Mouse (Mus musculus): ENCODE measurements at regions not wholly inside any gene's neighbourhood (a gene's known extent, or its start where the extent isn't known, plus 50 kb on each side); places are given as distances from the start of the nearest gene placed in this dataset.

GRCm38 (mm10) chr3:68758609-68759008 lies 68.2 kb downstream of the Il12a start:
- no peak for DNase-seq

GRCm38 (mm10) chr3:68759375-68759774 lies 68.9 kb downstream of the Il12a start:
- DNase-seq = peak; percentile 29

- no peak for DNase-seq
These were observed 70.4 kb downstream of the Il12a start for GRCm38 (mm10) chr3:68760806-68761205.

GRCm38 (mm10) chr3:68761242-68761625 lies 70.8 kb downstream of the Il12a start:
- no peak for DNase-seq

- no peak for DNase-seq
These were observed 71.3 kb downstream of the Il12a start for GRCm38 (mm10) chr3:68761626-68762331.

GRCm38 (mm10) chr3:68762988-68763387 lies 72.5 kb downstream of the Il12a start:
- DNase-seq = no peak

GRCm38 (mm10) chr3:68764336-68764735 lies 73.9 kb downstream of the Il12a start:
- DNase-seq = no peak

GRCm38 (mm10) chr3:68764917-68765598 lies 74.6 kb downstream of the Il12a start:
- DNase-seq = peak; percentile 63

GRCm38 (mm10) chr3:68771579-68771978 lies 81.1 kb downstream of the Il12a start:
- no peak for DNase-seq

- DNase-seq = no peak
These were observed 87.4 kb downstream of the Il12a start for GRCm38 (mm10) chr3:68777801-68778200.

- DNase-seq = no peak
These were observed 88.1 kb downstream of the Il12a start for GRCm38 (mm10) chr3:68778354-68779040.

GRCm38 (mm10) chr3:68780843-68781242 lies 88.5 kb upstream of the 1110032F04Rik start:
- DNase-seq = no peak

- DNase-seq = no peak
These were observed 87.9 kb upstream of the 1110032F04Rik start for GRCm38 (mm10) chr3:68781466-68781865.

GRCm38 (mm10) chr3:68782363-68782762 lies 87.0 kb upstream of the 1110032F04Rik start:
- no peak for DNase-seq

GRCm38 (mm10) chr3:68783666-68784416 lies 85.5 kb upstream of the 1110032F04Rik start:
- DNase-seq = no peak

GRCm38 (mm10) chr3:68786771-68787170 lies 82.6 kb upstream of the 1110032F04Rik start:
- DNase-seq = no peak

- DNase-seq = no peak
These were observed 81.8 kb upstream of the 1110032F04Rik start for GRCm38 (mm10) chr3:68787385-68788175.

- DNase-seq = no peak
These were observed 79.9 kb upstream of the 1110032F04Rik start for GRCm38 (mm10) chr3:68789491-68789890.

GRCm38 (mm10) chr3:68790466-68790865 lies 78.9 kb upstream of the 1110032F04Rik start:
- DNase-seq = no peak

- no peak for DNase-seq
These were observed 76.5 kb upstream of the 1110032F04Rik start for GRCm38 (mm10) chr3:68792883-68793282.

GRCm38 (mm10) chr3:68793923-68794322 lies 75.5 kb upstream of the 1110032F04Rik start:
- no peak for DNase-seq

GRCm38 (mm10) chr3:68794380-68795014 lies 74.9 kb upstream of the 1110032F04Rik start:
- DNase-seq = no peak

All from right cerebral cortex, postnatal 25 days (tissue).